Mouse (Mus musculus) lung, postnatal 25 days (tissue): ENCODE data around the gene Nck2.
"Not testable (repeated sequence)": the region's sequence is repeated elsewhere in the genome, so short reads cannot be mapped to it uniquely, and the experiment has no call there.

ENCODE experiments used
- DNase-seq: peaks from one replicate; pipeline ENCODE4 v3.0.0; 2022; ENCODE audit warnings: low spot score

Nck2 gene

GRCm38 (mm10) chr1:43501920-43502791, 57.8 kb downstream of the Nck2 start:
- DNase-seq: no peak

GRCm38 (mm10) chr1:43502792-43503146, 58.4 kb downstream of the Nck2 start:
- DNase-seq: no peak

GRCm38 (mm10) chr1:43503261-43503660, 58.9 kb downstream of the Nck2 start:
- DNase-seq: no peak

- DNase-seq: no peak
These were observed 59.3 kb downstream of the Nck2 start for GRCm38 (mm10) chr1:43503676-43504075.

GRCm38 (mm10) chr1:43504235-43504634, 59.9 kb downstream of the Nck2 start:
- DNase-seq: no peak

GRCm38 (mm10) chr1:43506638-43507037, 62.3 kb downstream of the Nck2 start:
- DNase-seq: no peak

GRCm38 (mm10) chr1:43507809-43508208, 63.4 kb downstream of the Nck2 start:
- DNase-seq: no peak

GRCm38 (mm10) chr1:43511256-43511655, 66.9 kb downstream of the Nck2 start:
- no peak for DNase-seq

GRCm38 (mm10) chr1:43511667-43512066, 67.3 kb downstream of the Nck2 start:
- DNase-seq: no peak

- no peak for DNase-seq
These were observed 73.0 kb downstream of the Nck2 start for GRCm38 (mm10) chr1:43517405-43517804.

GRCm38 (mm10) chr1:43520216-43520988, 76.0 kb downstream of the Nck2 start:
- no peak for DNase-seq

- peak; percentile 20 for DNase-seq
These were observed 76.6 kb downstream of the Nck2 start for GRCm38 (mm10) chr1:43520989-43521371.

GRCm38 (mm10) chr1:43521512-43521911, 77.1 kb downstream of the Nck2 start:
- no peak for DNase-seq

GRCm38 (mm10) chr1:43521950-43522349, 77.6 kb downstream of the Nck2 start:
- DNase-seq: no peak

GRCm38 (mm10) chr1:43522976-43523375, 78.6 kb downstream of the Nck2 start:
- DNase-seq: no peak

GRCm38 (mm10) chr1:43524332-43524731, 80.0 kb downstream of the Nck2 start:
- DNase-seq: no peak

- DNase-seq: no peak
These were observed 83.9 kb downstream of the Nck2 start for GRCm38 (mm10) chr1:43528275-43528674.

- DNase-seq: no peak
These were observed 84.7 kb downstream of the Nck2 start for GRCm38 (mm10) chr1:43529086-43529485.

- peak; percentile 20 for DNase-seq
These were observed 86.1 kb downstream of the Nck2 start for GRCm38 (mm10) chr1:43530295-43531020.

- no peak for DNase-seq
These were observed 86.9 kb downstream of the Nck2 start for GRCm38 (mm10) chr1:43531307-43531706.

- DNase-seq: no peak
These were observed 87.9 kb downstream of the Nck2 start for GRCm38 (mm10) chr1:43532279-43532678.

- DNase-seq: not testable (repeated sequence)
These were observed 89.1 kb downstream of the Nck2 start for GRCm38 (mm10) chr1:43533497-43533896.
